Mouse (Mus musculus) spleen, adult 2 months (tissue): Measurements from ENCODE around the gene Ulk4.

Source experiments
- CTCF ChIP-seq: fragments of 200-500 bp; IDR thresholded peaks from 2 replicates; pipeline ENCODE4 v1.5.1; 2011; ENCODE audit warnings: mild to moderate bottlenecking, inconsistent platforms; ENCODE audit not compliant: insufficient read depth, insufficient read length, insufficient replicate concordance; ENCODE audit errors: extremely low read depth
- POLR2A ChIP-seq: fragments of 200-500 bp; IDR thresholded peaks from 2 replicates; pipeline ENCODE4 v1.6.1; 2011; ENCODE audit warnings: low read depth, low read length, inconsistent platforms

DNA sequence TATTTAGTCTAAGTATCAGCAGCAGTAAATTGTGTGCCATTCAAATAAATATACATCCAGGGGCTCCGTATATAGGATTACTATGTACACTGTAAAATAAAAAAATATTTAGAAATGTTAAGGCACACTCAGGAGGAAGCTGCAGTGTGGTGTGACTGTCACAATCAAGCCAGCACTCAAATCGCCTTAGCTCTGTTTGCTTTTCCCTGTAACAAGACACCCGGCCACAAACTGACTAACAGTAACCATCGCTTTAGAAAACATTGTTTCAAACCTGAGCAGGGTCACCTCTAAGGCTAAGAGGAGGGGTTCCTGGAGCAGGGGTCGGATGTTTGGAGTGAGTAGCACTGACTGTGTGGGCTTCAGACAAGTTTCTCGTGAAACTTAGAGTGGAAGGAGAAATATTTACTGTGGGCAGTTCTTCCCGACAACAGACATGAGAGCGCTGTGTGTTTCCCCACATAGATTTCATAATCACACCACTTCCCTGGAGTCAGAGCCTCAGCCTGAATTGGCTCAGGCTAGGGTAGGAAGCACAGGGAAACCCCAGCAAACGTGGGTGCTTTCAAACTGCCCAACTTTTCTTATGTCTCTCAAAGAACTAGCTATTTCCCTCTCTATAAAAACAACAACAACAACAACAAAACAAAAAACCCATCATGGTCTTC lies 349.9 kb downstream of the Ulk4 start:
- TF ChIP-seq POLR2A (no peak), CTCF (no peak)
